Mouse (Mus musculus) stomach, embryonic 15.5 days (tissue): ENCODE measurements at regions not wholly inside any gene's neighbourhood (a gene's known extent, or its start where the extent isn't known, plus 50 kb on each side); places are given as distances from the start of the nearest gene placed in this dataset.

Experiments
- ATAC-seq: fragments of 200-750 bp; cut with Nextera tagmentation; 2 replicates; pipeline ENCODE4 v1.8.0; 2017; ENCODE audit warnings: low read depth, moderate number of reproducible peaks, moderate TSS enrichment; ENCODE audit not compliant: insufficient read depth, low FRiP score
- H3K27ac ChIP-seq: fragments of 300-500 bp; sonication (generic); 2 replicates; pipeline ENCODE4 v1.5.1; 2015; ENCODE audit warnings: mild to moderate bottlenecking, inconsistent platforms
- H3K27me3 ChIP-seq: fragments of 300-500 bp; sonication (generic); replicated peaks from 2 replicates; pipeline ENCODE4 v1.6.1; 2015; ENCODE audit warnings: inconsistent platforms
- H3K36me3 ChIP-seq: fragments of 300-500 bp; sonication (generic); 2 replicates; pipeline ENCODE4 v1.6.1; 2015; ENCODE audit warnings: inconsistent platforms
- H3K4me1 ChIP-seq: fragments of 300-500 bp; sonication (generic); 2 replicates; pipeline ENCODE4 v1.6.1; 2015; ENCODE audit warnings: inconsistent platforms
- H3K4me2 ChIP-seq: fragments of 300-500 bp; sonication (generic); 2 replicates; pipeline ENCODE4 v1.6.1; 2015; ENCODE audit warnings: mild to moderate bottlenecking, inconsistent platforms
- H3K4me3 ChIP-seq: fragments of 300-500 bp; sonication (generic); replicated peaks from 2 replicates; pipeline ENCODE4 v1.5.1; 2015; ENCODE audit warnings: inconsistent platforms
- H3K9ac ChIP-seq: fragments of 300-500 bp; sonication (generic); 2 replicates; pipeline ENCODE4 v1.6.1; 2015; ENCODE audit warnings: inconsistent platforms
- H3K9me3 ChIP-seq: fragments of 300-500 bp; sonication (generic); 2 replicates; pipeline ENCODE4 v1.6.1; 2016; ENCODE audit warnings: inconsistent platforms
- WGBS: fragments of 180-500 bp; shearing (Covaris S2); methylation state at CpG from one replicate; pipeline ENCODE4 v1.1.7; 2015; 5-methylcytosine and 5-hydroxymethylcytosine counted together

GRCm38 (mm10) chr11:63457250-63457649 is 328.5 kb downstream of the Pmp22 start:
- H3K9ac ChIP-seq: no peak overlapping the region
- H3K9me3 ChIP-seq: no peaks in the 10 kb centered on the region
- H3K4me1 ChIP-seq: no peaks in the 10 kb centered on the region
- ATAC-seq: no peak
- 45% methylated on average over 5 of the region's 5 CpGs for WGBS
- no peak overlapping the region for H3K4me3 ChIP-seq
- no peaks in the 10 kb centered on the region for H3K27me3 ChIP-seq
- H3K27ac ChIP-seq: no peak overlapping the region
- H3K4me2 ChIP-seq: no peak overlapping the region
- H3K36me3 ChIP-seq: no peaks in the 10 kb centered on the region

- Histone ChIP-seq H3K9ac (no peak overlapping the region), H3K27me3 (no peaks in the 10 kb centered on the region), H3K36me3 (no peaks in the 10 kb centered on the region), H3K9me3 (no peaks in the 10 kb centered on the region), H3K27ac (no peak overlapping the region), H3K4me3 (no peak overlapping the region), H3K4me1 (0 out of 2 replicates have a peak, but pooled peaks cover 3% of the 10 kb centered on the region), H3K4me2 (no peak overlapping the region)
- no peak for ATAC-seq
- 79% methylated on average over 7 of the region's 7 CpGs for WGBS
These were observed 331.4 kb downstream of the Pmp22 start for GRCm38 (mm10) chr11:63460146-63460545.

- Histone ChIP-seq H3K4me2 (no peak overlapping the region), H3K4me3 (no peak overlapping the region)
These were observed 335.1 kb downstream of the Pmp22 start for GRCm38 (mm10) chr11:63463797-63464331.

GRCm38 (mm10) chr11:63465941-63466340 is 337.2 kb downstream of the Pmp22 start:
- WGBS: 79% methylated on average over 6 of the region's 6 CpGs

More at GRCm38 (mm10) chr11:63463797-63464331, 335.1 kb downstream of the Pmp22 start:
- Histone ChIP-seq H3K4me1 (0 out of 2 replicates have a peak, but pooled peaks cover 3% of the 10 kb centered on the region), H3K9me3 (no peaks in the 10 kb centered on the region), H3K36me3 (no peaks in the 10 kb centered on the region), H3K27ac (no peak overlapping the region), H3K27me3 (no peaks in the 10 kb centered on the region), H3K9ac (no peak overlapping the region)
- no peak; the same call in 1 of the 2 replicates for ATAC-seq
- 55% methylated on average over 18 of the region's 18 CpGs for WGBS

GRCm38 (mm10) chr11:63466541-63466940 is 337.8 kb downstream of the Pmp22 start:
- no peak overlapping the region for H3K4me3 ChIP-seq
- 87% methylated on average over 2 of the region's 2 CpGs for WGBS

More at GRCm38 (mm10) chr11:63465941-63466340, 337.2 kb downstream of the Pmp22 start:
- no peak for ATAC-seq
- no peaks in the 10 kb centered on the region for H3K9me3 ChIP-seq
- no peak overlapping the region for H3K4me3 ChIP-seq
- no peak overlapping the region for H3K4me2 ChIP-seq
- no peaks in the 10 kb centered on the region for H3K27me3 ChIP-seq
- H3K4me1 ChIP-seq: 0 out of 2 replicates have a peak, but pooled peaks cover 3% of the 10 kb centered on the region
- H3K9ac ChIP-seq: no peak overlapping the region
- no peak overlapping the region for H3K27ac ChIP-seq
- H3K36me3 ChIP-seq: no peaks in the 10 kb centered on the region

GRCm38 (mm10) chr11:63474831-63475230 is 346.0 kb downstream of the Pmp22 start:
- Histone ChIP-seq H3K4me2 (no peak overlapping the region), H3K36me3 (no peaks in the 10 kb centered on the region), H3K4me3 (no peak overlapping the region), H3K4me1 (no peaks in the 10 kb centered on the region), H3K9me3 (no peaks in the 10 kb centered on the region), H3K9ac (no peak overlapping the region), H3K27ac (no peak overlapping the region), H3K27me3 (no peaks in the 10 kb centered on the region)
- WGBS: 94% methylated on average over 15 of the region's 15 CpGs
- no peak for ATAC-seq

More at GRCm38 (mm10) chr11:63466541-63466940, 337.8 kb downstream of the Pmp22 start:
- H3K9ac ChIP-seq: no peak overlapping the region
- no peak overlapping the region for H3K27ac ChIP-seq
- 0 out of 2 replicates have a peak, but pooled peaks cover 3% of the 10 kb centered on the region for H3K4me1 ChIP-seq
- ATAC-seq: no peak
- no peaks in the 10 kb centered on the region for H3K27me3 ChIP-seq
- H3K9me3 ChIP-seq: no peaks in the 10 kb centered on the region
- no peaks in the 10 kb centered on the region for H3K36me3 ChIP-seq
- H3K4me2 ChIP-seq: no peak overlapping the region

GRCm38 (mm10) chr11:63481676-63482310 is 353.0 kb downstream of the Pmp22 start:
- 79% methylated on average over 7 of the region's 7 CpGs for WGBS
- Histone ChIP-seq H3K4me1 (no peaks in the 10 kb centered on the region), H3K9ac (no peak overlapping the region), H3K36me3 (no peaks in the 10 kb centered on the region), H3K9me3 (no peaks in the 10 kb centered on the region), H3K4me2 (no peak overlapping the region), H3K27ac (no peak overlapping the region), H3K27me3 (no peaks in the 10 kb centered on the region), H3K4me3 (no peak overlapping the region)
- no peak for ATAC-seq

- H3K4me1 ChIP-seq: no peaks in the 10 kb centered on the region
- no peaks in the 10 kb centered on the region for H3K9me3 ChIP-seq
- H3K4me3 ChIP-seq: no peak overlapping the region
- no peak overlapping the region for H3K4me2 ChIP-seq
- ATAC-seq: no peak
- no peaks in the 10 kb centered on the region for H3K27me3 ChIP-seq
- H3K27ac ChIP-seq: no peak overlapping the region
- no peak overlapping the region for H3K9ac ChIP-seq
- H3K36me3 ChIP-seq: no peaks in the 10 kb centered on the region
- WGBS: 72% methylated on average over 6 of the region's 6 CpGs
These were observed 353.8 kb downstream of the Pmp22 start for GRCm38 (mm10) chr11:63482593-63482992.

- Histone ChIP-seq H3K4me3 (no peak overlapping the region), H3K4me1 (no peaks in the 10 kb centered on the region), H3K4me2 (no peak overlapping the region), H3K9me3 (no peaks in the 10 kb centered on the region), H3K27ac (no peak overlapping the region), H3K36me3 (no peaks in the 10 kb centered on the region), H3K9ac (no peak overlapping the region), H3K27me3 (no peaks in the 10 kb centered on the region)
- 37% methylated on average over 2 of the region's 2 CpGs for WGBS
- ATAC-seq: no peak
These were observed 358.4 kb downstream of the Pmp22 start for GRCm38 (mm10) chr11:63487203-63487602.

GRCm38 (mm10) chr11:63502181-63502580 is 373.4 kb downstream of the Pmp22 start:
- Histone ChIP-seq H3K27ac (no peak overlapping the region), H3K9me3 (no peaks in the 10 kb centered on the region), H3K4me2 (no peak overlapping the region), H3K4me3 (no peak overlapping the region), H3K4me1 (no peaks in the 10 kb centered on the region), H3K27me3 (no peaks in the 10 kb centered on the region), H3K9ac (no peak overlapping the region), H3K36me3 (no peaks in the 10 kb centered on the region)
- no peak for ATAC-seq
- 52% methylated on average over 5 of the region's 5 CpGs for WGBS

GRCm38 (mm10) chr11:63507387-63507786 is 378.6 kb downstream of the Pmp22 start:
- Histone ChIP-seq H3K27me3 (no peaks in the 10 kb centered on the region), H3K9me3 (no peaks in the 10 kb centered on the region), H3K4me1 (no peaks in the 10 kb centered on the region), H3K9ac (no peak overlapping the region), H3K4me2 (no peak overlapping the region), H3K27ac (no peak overlapping the region), H3K36me3 (no peaks in the 10 kb centered on the region), H3K4me3 (no peak overlapping the region)
- ATAC-seq: no peak
- 67% methylated on average over 8 of the region's 8 CpGs for WGBS

- H3K27me3 ChIP-seq: no peaks in the 10 kb centered on the region
- H3K4me2 ChIP-seq: no peak overlapping the region
- no peak overlapping the region for H3K4me3 ChIP-seq
- no peaks in the 10 kb centered on the region for H3K4me1 ChIP-seq
- no peaks in the 10 kb centered on the region for H3K9me3 ChIP-seq
- ATAC-seq: no peak
- WGBS: 85% methylated on average over 2 of the region's 2 CpGs
- no peak overlapping the region for H3K9ac ChIP-seq
- no peak overlapping the region for H3K27ac ChIP-seq
- no peaks in the 10 kb centered on the region for H3K36me3 ChIP-seq
These were observed 379.9 kb downstream of the Pmp22 start for GRCm38 (mm10) chr11:63508727-63509126.
